Mouse (Mus musculus) myocyte (in vitro differentiated cells): ENCODE measurements around the gene Dpm1. TPM values are rescaled to one million over a fixed set of nuclear protein-coding genes. Genes with fewer than 3 reads are reported as not detected.

Source experiments
- H3K27me3 ChIP-seq: one replicate; pipeline ENCODE4 v1.6.1; 2011; ENCODE audit not compliant: control insufficient read depth, insufficient read depth, insufficient read length
- H3K36me3 ChIP-seq: one replicate; pipeline ENCODE4 v1.6.1; 2011; ENCODE audit not compliant: control insufficient read depth, insufficient read depth
- H3K4me2 ChIP-seq: one replicate; pipeline ENCODE4 v1.6.1; 2011; ENCODE audit warnings: low read depth, control low read depth
- H3K4me3 ChIP-seq: one replicate; pipeline ENCODE4 v1.5.1; 2011; ENCODE audit warnings: mild to moderate bottlenecking, control low read depth, moderate library complexity
- H3K79me2 ChIP-seq: one replicate; pipeline ENCODE4 v1.6.1; 2011; ENCODE audit not compliant: control insufficient read depth, insufficient read depth
- H3ac ChIP-seq: one replicate; pipeline ENCODE4 v1.6.1; 2011; ENCODE audit not compliant: control insufficient read depth, insufficient read length
- CEBPB ChIP-seq: IDR thresholded peaks from 2 replicates; pipeline ENCODE4 v1.6.1; 2011; ENCODE audit warnings: mild to moderate bottlenecking, moderate library complexity; ENCODE audit not compliant: poor library complexity, insufficient read depth, severe bottlenecking
- E2F4 ChIP-seq: IDR thresholded peaks from one replicate; pipeline ENCODE4 v1.6.1; 2011; ENCODE audit warnings: mild to moderate bottlenecking, control low read depth, moderate library complexity; ENCODE audit not compliant: insufficient read depth
- MAX ChIP-seq: IDR thresholded peaks from one replicate; pipeline ENCODE4 v1.6.1; 2011; ENCODE audit warnings: low read depth, mild to moderate bottlenecking, control low read depth
- MYOD1 ChIP-seq, 3 experiments: IDR thresholded peaks; one replicate each; pipeline ENCODE4 v1.6.1; 2011; ENCODE audit warnings: control low read depth in 2 of 3, low read depth in 2 of 3, mild to moderate bottlenecking in 2 of 3, moderate library complexity in 1 of 3; ENCODE audit not compliant: insufficient read length in 2 of 3, control insufficient read depth in 1 of 3
- MYOG ChIP-seq, 3 experiments: IDR thresholded peaks; one replicate each; pipeline ENCODE4 v1.6.1; 2011; ENCODE audit warnings: control low read depth in 2 of 3, low read depth in 2 of 3, mild to moderate bottlenecking in 2 of 3; ENCODE audit not compliant: insufficient read length in 2 of 3, control insufficient read depth in 1 of 3, insufficient read depth in 1 of 3
- POLR2A ChIP-seq: IDR thresholded peaks from one replicate; pipeline ENCODE4 v1.6.1; 2011; ENCODE audit warnings: low read depth, mild to moderate bottlenecking, control low read depth, moderate library complexity; ENCODE audit not compliant: insufficient read length
- POLR2AphosphoS2 ChIP-seq: IDR thresholded peaks from one replicate; pipeline ENCODE4 v1.6.1; 2011; ENCODE audit warnings: low read depth, control low read depth; ENCODE audit not compliant: insufficient read length
- REST ChIP-seq: IDR thresholded peaks from one replicate; pipeline ENCODE4 v1.6.1; 2011; ENCODE audit warnings: mild to moderate bottlenecking, control low read depth, moderate library complexity; ENCODE audit not compliant: insufficient read depth, insufficient read length
- SRF ChIP-seq: IDR thresholded peaks from one replicate; pipeline ENCODE4 v1.6.1; 2011; ENCODE audit warnings: low read depth; ENCODE audit not compliant: control insufficient read depth, insufficient read length
- TCF12 ChIP-seq: IDR thresholded peaks from one replicate; pipeline ENCODE4 v1.6.1; 2011; ENCODE audit warnings: mild to moderate bottlenecking, control low read depth; ENCODE audit not compliant: poor library complexity, insufficient read depth, severe bottlenecking
- TCF3 ChIP-seq: IDR thresholded peaks from one replicate; pipeline ENCODE4 v1.6.1; 2011; ENCODE audit warnings: low read depth, control low read depth; ENCODE audit not compliant: insufficient read length
- USF1 ChIP-seq: IDR thresholded peaks from one replicate; pipeline ENCODE4 v1.6.1; 2011; ENCODE audit warnings: low read depth, mild to moderate bottlenecking, control low read depth, moderate library complexity
- polyA plus RNA-seq: library from polyadenylated mRNA; unstranded; fragments of >200 nt; fragmentation: generic; extraction: Trizol; gene quantifications from one replicate; pipeline ENCODE4 v1.2.1, GENCODE M21; 2012; ENCODE audit warnings: missing spikeins

Dpm1 gene
- polyA plus RNA-seq, 1 experiment = 39.3 TPM

DNA sequence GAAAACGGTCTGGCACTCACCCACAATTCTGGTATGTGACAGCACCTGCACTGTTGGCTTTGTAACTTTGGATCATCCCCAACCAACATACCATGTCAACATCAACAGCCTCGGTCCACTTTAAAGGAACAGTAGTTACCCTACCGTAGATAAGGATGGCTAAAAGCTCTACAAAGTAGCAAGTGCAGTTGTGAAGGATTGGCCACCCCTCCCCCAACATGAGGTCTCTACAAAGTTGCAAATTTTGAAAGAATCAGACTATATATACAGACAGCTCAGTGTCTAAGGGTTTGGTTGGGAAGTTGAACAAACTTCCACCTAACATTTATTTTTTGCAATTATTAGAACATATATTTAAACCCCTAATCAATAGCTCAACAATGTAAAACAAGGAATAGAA lies 22.5 kb downstream of the Dpm1 start:
- TF ChIP-seq MAX = no peak
- no peak for TF ChIP-seq REST
- no peak for TF ChIP-seq CEBPB
- no peak for TF ChIP-seq USF1
- TF ChIP-seq POLR2AphosphoS2 = no peak
- TF ChIP-seq POLR2A = no peak
- no peak for TF ChIP-seq E2F4
- TF ChIP-seq TCF12 = no peak
- TF ChIP-seq MYOG (IDR thresholded peaks at IDR 0.05; ENCODE audit: control insufficient read depth in 1 of 3, insufficient read depth in 1 of 3, insufficient read length in 2 of 3, low read depth in 2 of 3) = no peak
- TF ChIP-seq SRF = no peak
- TF ChIP-seq TCF3 = no peak
- no peak for TF ChIP-seq MYOD1 (IDR thresholded peaks at IDR 0.05; ENCODE audit: control insufficient read depth in 1 of 3, insufficient read length in 2 of 3, low read depth in 2 of 3)
- Histone ChIP-seq H3K4me2 (no peak overlapping the region), H3K36me3 (peaks cover 58% of the 10 kb centered on the region), H3K4me3 (peak overlapping the region; percentile 77), H3ac (no peak overlapping the region), H3K27me3 (no peaks in the 10 kb centered on the region), H3K79me2 (peaks cover 33% of the 10 kb centered on the region)

DNA sequence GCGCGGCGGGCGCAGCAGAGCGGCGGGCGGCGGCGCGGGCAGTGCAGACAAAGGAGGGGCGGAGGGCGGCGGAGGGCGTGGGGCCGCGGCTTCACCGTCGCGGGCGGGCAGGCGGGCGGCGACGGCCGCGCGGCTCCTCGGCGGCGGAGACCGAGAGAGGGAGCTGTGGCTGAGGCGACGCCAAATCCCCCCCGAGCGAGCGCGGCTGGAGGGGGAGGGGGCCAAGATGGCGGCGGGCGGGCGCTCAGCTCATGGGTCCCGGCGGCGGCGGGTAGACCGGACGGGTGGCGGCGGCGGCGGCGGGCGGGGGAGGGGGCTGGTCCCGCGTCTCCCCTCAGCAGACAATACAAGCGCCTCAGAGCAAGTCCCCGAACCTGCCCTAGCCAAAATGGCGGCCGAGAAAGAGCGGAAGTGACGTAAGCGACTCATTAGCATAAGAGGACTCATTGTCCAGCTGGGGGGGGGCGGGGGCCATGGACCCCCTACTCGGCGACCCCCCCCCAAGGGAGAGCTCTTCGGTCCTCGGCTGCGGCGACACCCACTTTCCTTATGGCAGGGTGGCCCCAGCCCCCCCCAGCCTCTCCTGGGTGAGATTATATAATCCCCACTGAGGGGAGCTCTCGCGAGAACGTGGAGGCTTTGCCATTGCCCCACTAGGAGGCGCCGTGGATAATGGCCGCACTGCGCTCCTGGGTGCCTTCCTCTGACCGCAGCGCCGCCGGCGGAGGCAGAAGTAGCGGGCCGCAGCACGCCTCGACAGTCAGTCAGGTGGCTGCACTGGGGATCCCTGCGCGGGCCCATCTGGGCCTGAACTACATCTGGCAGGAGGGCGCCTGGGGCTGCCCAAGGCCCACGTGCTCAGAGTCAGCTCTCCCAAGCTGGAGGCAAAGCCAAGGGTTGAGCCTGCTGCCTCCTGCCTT lies 23.4 kb downstream of the Dpm1 start, which contains the start of gene Adnp:
Adnp (minus strand) TSS at position 388 of the 920 bp plus-strand sequence.
- TF ChIP-seq MAX (no peak), MYOD1 (IDR thresholded peaks at IDR 0.05; ENCODE audit: control insufficient read depth in 1 of 3, insufficient read length in 2 of 3, low read depth in 2 of 3) (peak in 2 of 3 experiments; percentile 51), REST (no peak), USF1 (peak; percentile 26), SRF (peak; percentile 42), POLR2AphosphoS2 (peak; percentile 70), CEBPB (no peak), POLR2A (peak; percentile 20), E2F4 (no peak), MYOG (IDR thresholded peaks at IDR 0.05; ENCODE audit: control insufficient read depth in 1 of 3, insufficient read depth in 1 of 3, insufficient read length in 2 of 3, low read depth in 2 of 3) (peak in 2 of 3 experiments; percentile 26 to 66), TCF12 (no peak), TCF3 (no peak)
- peaks cover 50% of the 10 kb centered on the region for H3K36me3 ChIP-seq
- H3K4me2 ChIP-seq = peak within 1 kb of the TSS; percentile 89
- peak within 1 kb of the TSS; percentile 77 for H3K4me3 ChIP-seq
- H3ac ChIP-seq = peak within 1 kb of the TSS; percentile 100
- no peaks in the 10 kb centered on the region for H3K27me3 ChIP-seq
- H3K79me2 ChIP-seq = peaks cover 42% of the 10 kb centered on the region

DNA sequence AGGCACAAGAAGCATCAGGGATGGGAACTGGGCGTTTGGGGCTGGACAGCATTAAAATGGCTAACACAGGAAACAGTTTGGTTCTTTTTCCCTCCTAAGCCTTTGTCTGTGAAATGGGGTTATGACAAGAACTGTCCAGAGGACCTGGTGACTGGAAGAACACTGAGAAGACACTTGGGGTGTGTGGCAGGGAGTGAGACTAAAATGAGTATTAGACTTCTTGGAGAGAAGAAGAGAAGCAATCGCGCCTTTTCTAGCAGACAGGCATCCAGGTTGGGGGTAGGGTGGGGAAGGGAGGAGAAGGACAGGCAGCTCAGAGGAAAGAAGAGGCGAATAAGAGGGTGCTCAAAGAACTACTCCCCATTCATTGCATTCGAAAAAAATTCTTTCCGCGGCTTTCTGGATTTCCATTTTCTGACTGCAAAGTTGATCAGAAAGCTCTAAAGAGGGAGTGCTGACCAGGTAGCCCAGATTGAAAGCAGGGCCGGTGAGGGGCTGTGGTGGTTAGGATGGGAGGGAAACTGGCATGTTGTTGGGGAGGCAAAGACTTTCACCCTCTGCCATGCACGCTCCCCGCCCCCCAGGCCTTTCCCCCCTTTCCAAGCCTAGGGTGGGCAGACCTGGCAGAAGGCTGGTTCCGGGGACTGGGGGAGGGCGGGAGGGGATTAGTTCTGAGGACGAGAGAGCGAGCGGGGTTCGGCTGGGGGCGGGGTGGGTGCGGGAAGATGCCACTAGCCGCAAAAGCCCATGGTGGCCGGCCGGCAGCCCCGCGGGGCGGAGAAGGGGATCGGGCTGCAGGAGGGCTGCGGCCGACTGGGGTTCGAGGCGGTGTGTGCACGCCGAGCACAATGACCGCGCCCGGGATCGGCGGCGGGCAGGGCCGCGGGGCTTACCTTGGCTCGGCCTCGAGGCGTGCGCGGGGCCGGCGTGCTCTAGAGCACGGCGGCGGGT lies 24.4 kb downstream of the Dpm1 start:
- peak overlapping the region; percentile 77 for H3K4me3 ChIP-seq
- H3K4me2 ChIP-seq = peak overlapping the region; percentile 89
- H3ac ChIP-seq = peak overlapping the region; percentile 100
- H3K27me3 ChIP-seq = no peaks in the 10 kb centered on the region
- H3K79me2 ChIP-seq = peaks cover 52% of the 10 kb centered on the region
- peaks cover 40% of the 10 kb centered on the region for H3K36me3 ChIP-seq
- no peak for TF ChIP-seq REST
- TF ChIP-seq MYOD1 (IDR thresholded peaks at IDR 0.05; ENCODE audit: control insufficient read depth in 1 of 3, insufficient read length in 2 of 3, low read depth in 2 of 3) = no peak
- no peak for TF ChIP-seq POLR2AphosphoS2
- no peak for TF ChIP-seq MYOG (IDR thresholded peaks at IDR 0.05; ENCODE audit: control insufficient read depth in 1 of 3, insufficient read depth in 1 of 3, insufficient read length in 2 of 3, low read depth in 2 of 3)
- TF ChIP-seq SRF = no peak
- no peak for TF ChIP-seq E2F4
- no peak for TF ChIP-seq USF1
- TF ChIP-seq MAX = no peak
- no peak for TF ChIP-seq CEBPB
- TF ChIP-seq POLR2A = no peak
- no peak for TF ChIP-seq TCF12

DNA sequence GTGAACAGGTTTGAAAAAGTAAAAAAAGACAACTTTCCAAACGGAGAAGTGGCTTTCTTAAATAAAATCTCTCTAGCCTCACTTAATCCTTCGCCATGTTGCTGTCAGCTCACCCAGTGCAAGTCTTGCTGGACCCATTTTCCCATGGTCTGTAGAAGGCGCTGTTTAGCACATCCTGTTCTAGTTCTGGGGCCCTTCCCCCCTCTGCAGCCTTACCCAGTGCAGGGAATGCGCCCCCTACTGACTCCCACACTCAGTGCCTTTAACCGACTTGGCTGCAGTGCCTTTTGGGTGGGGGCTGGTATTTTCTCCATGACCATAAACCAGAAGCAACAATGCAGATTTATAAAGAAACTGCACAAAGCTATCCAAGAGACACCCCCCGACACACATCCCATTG lies 25.1 kb downstream of the Dpm1 start:
- Histone ChIP-seq H3K4me3 (peak overlapping the region; percentile 77), H3K79me2 (peaks cover 59% of the 10 kb centered on the region), H3K4me2 (peak overlapping the region; percentile 89), H3K27me3 (no peaks in the 10 kb centered on the region), H3ac (peak overlapping the region; percentile 100), H3K36me3 (peaks cover 33% of the 10 kb centered on the region)
- TF ChIP-seq MYOD1 (IDR thresholded peaks at IDR 0.05; ENCODE audit: control insufficient read depth in 1 of 3, insufficient read length in 2 of 3, low read depth in 2 of 3) (no peak), POLR2AphosphoS2 (peak; percentile 27), MYOG (IDR thresholded peaks at IDR 0.05; ENCODE audit: control insufficient read depth in 1 of 3, insufficient read depth in 1 of 3, insufficient read length in 2 of 3, low read depth in 2 of 3) (no peak)
